Mouse (Mus musculus): ENCODE data around the gene Lrch1. TPM values are rescaled to one million over a fixed set of nuclear protein-coding genes. Genes with fewer than 3 reads are reported as not detected.

Lrch1 gene
- total RNA-seq, 1 experiment from 2014 or later = 15.9 TPM

DNA sequence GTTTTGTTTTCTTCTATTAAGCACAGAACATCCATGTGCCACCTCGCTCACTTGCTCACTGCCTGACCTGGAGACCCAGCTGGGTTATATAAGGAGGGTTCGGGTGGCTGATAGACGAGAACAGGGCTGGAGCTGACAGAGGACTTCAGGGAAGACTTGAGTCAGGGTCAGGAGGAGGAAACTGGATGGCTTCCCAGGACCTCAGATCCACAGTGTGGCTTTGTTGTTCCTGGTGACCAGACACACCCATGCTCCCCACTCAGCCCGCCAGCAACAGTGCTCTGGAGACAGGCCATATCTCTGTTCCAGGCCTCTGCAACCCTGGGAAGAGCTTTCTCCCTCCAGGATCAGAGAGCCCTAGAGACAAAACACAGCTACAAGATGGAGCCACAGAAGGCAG lies 44.6 kb downstream of the Lrch1 start:
- ATAC-seq (replicated peaks; ENCODE audit: low read depth, poor library complexity, severe bottlenecking) = no peak

DNA sequence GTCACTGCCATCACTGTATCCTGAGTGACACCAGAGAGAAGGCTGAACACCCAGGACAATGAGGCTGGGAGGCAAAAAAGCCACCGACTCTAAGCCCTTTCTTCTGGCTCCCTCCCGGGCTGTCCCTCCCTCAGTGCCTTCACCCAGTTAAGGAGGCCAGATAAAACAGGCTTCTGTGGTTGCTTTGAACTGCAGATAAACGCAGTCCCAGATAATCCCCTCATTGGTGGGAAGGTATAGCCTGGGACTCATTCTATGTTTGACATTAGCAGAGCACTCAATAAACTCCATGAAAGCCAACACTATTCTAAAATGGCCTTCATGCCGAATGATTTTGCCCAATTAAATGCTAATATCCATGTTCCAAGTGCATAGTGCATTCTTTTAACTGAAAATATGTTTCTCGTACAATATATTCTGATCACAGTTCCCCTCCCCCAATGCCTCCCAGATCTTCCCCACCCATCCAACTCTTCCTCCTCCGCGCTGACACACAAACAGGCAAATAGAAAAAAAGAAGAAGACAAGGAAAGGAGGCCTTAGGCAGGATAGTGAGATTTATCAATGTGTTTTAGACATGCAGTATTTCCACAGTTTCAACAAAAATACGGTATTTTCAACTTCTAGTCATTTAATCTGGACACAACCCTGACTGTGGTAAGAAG lies 46.8 kb downstream of the Lrch1 start:
- ATAC-seq (replicated peaks; ENCODE audit: low read depth, poor library complexity, severe bottlenecking) = peak; percentile 38

DNA sequence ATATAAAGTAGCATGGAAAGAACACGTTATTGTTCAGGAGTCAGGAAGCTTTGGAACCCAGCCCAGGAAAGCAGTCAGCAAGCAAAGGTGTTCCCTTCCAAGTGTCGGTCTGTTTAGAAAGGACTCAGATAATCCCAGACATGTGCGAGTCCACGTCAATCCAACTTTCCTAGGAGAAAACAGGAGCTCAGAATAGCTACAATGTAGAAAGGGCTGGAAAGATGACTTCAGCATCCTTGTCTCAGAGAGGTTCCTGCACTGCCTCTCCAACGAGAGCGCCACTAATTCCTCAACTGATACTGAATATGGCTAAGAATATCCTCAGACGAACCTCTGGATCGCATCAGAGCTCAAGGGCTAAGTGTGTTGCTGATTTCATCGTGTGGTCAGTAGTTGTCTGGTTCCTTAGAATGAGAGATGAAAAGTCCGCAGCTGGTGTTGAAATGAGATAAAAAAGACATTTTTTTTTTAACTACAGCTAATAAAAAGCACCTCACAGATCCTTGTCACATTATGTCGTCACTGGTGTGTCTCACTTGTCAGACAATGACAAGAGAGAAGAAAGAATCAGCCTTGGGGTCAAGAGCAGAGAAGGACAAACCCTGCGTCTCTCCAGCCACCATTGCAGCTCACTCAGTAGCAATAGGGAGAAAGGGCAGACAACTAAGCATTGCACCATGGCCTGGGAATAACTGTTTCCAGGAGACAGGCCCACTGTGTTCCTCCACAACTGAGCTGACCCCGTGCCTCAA lies 47.5 kb downstream of the Lrch1 start:
- ATAC-seq (replicated peaks; ENCODE audit: low read depth, poor library complexity, severe bottlenecking) = no peak; the same call in 1 of the 2 replicates

- no peak for ATAC-seq (replicated peaks; ENCODE audit: low read depth, poor library complexity, severe bottlenecking)
Observed at GRCm38 (mm10) chr14:74898939-74899338, 48.7 kb downstream of the Lrch1 start.

DNA sequence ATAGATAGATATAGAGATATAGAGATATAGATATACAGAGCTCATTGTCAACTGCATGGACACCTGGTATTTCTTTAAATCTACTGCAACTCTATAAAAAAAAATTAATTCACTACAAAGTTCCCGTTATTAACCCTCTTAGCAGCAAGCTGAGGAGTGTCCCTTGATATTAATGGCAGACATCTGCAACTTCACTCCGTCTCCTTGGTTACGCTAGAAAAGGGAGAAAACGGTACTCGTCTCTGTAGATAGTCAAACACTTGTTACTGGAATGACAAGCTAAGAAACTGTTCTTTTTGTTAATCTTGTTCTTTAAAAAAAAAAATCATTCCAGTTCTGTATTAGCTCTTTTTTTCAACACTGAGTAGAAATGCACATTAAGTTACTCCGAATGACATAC lies 54.0 kb downstream of the Lrch1 start:
- no peak for ATAC-seq (replicated peaks; ENCODE audit: low read depth, poor library complexity, severe bottlenecking)

- ATAC-seq (replicated peaks; ENCODE audit: low read depth, poor library complexity, severe bottlenecking) = no peak
Observed at GRCm38 (mm10) chr14:74893085-74893648, 54.5 kb downstream of the Lrch1 start.

DNA sequence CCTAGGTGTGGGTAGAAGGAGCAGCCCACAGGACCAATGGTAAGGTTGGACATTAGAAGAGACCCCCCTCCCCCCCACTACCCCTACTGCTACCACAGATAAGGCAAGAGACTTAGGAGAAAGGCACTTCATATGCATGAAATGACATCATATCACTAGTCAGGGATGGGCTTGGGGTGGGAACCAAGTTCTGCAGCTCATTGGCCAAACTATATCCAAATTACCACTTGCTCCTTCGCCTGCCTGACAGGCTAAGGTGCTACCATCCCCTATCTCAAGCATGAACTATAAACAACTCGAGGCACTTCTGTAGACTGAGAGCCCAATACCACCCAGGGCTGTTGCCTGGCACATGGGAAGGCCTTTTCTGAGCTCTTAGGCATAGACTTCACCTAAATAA lies 58.4 kb downstream of the Lrch1 start:
- ATAC-seq (replicated peaks; ENCODE audit: low read depth, poor library complexity, severe bottlenecking) = no peak

DNA sequence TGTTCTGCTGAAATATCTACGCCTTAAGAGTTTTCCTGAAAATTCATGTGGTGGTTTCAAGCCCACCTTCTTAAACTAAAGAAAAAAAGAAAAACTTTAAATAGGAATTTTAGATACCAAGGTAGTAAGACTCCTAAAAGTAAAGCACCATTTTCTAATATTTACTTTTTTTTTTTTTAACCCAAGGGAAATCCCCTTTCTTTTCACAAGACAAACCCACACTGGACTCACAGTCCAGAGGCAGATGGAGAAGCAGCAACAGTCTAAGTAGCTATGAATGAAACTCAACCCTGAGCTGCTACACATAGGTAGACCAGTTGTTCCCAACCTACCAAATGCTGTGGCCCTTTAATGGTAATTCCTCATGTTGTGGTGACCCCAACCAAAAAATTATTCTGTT lies 59.6 kb downstream of the Lrch1 start:
- ATAC-seq (replicated peaks; ENCODE audit: low read depth, poor library complexity, severe bottlenecking) = no peak

DNA sequence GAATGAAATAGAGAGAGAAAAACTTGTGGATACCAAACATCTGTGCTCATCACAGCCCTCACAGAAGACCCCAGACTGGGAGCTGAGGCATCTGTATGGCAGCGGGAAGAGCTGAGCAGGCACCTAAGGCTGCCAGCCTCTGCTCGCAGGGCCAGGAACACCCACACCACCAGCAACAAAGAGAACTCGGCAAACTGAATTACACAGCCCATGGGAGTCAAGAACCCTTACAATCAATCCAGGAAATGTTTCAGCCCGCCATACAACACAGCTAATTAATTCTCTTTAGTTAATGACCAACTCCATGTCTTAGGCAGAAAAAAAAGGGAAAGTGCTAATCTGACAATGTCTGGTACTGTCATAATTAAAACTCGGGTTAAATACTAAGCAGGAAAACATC lies 61.2 kb downstream of the Lrch1 start:
- no peak for ATAC-seq (replicated peaks; ENCODE audit: low read depth, poor library complexity, severe bottlenecking)

DNA sequence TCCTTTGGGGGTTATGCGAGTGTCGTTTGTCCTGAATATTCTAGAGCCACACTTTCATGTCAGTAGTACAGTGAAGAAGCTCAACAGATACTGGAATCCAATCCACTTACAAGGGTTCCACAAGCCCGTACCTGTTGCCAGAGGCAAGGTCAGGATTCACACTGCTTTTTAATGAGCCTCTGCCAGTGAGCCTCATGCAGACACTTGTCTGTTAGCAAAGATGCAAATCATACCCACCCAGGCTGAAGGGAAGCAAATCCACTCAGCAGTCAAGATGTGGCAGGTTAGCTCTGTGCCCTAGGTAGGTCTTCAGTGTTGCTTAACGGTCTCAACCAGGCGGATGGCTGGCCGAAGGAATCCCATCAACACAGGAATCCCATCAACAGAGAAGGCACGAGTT lies 62.8 kb downstream of the Lrch1 start:
- no peak for ATAC-seq (replicated peaks; ENCODE audit: low read depth, poor library complexity, severe bottlenecking)

DNA sequence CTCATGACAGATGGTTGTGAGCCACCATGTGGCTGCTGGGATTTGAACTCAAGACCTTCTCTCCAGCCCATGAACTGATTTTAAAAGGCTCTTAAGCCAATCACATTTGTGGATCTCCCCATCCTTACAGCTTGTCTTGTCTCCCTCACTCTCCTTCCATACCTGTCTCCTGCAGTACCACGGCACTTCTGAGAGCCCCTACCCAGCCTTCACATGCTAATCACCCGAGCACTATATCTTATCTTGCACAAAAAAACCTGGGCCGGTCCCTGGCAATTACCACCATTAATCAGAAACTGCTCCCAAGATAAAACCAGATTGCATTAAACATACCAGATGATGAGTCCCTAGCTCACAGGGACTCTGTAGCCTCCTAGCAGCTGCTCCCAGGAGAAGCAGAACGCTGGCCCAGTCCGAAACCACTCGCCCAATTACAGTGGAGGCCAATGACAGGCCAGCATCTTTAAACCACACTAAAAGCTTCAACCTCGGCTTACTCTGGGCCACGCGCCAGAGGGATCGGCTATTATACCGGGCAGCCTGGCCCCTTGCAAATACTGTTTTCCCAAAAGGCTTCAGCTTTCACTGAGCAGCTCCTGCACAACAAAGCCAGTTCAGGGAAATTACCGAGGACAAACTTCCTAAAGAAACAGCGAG lies 63.5 kb downstream of the Lrch1 start:
- no peak for ATAC-seq (replicated peaks; ENCODE audit: low read depth, poor library complexity, severe bottlenecking)

DNA sequence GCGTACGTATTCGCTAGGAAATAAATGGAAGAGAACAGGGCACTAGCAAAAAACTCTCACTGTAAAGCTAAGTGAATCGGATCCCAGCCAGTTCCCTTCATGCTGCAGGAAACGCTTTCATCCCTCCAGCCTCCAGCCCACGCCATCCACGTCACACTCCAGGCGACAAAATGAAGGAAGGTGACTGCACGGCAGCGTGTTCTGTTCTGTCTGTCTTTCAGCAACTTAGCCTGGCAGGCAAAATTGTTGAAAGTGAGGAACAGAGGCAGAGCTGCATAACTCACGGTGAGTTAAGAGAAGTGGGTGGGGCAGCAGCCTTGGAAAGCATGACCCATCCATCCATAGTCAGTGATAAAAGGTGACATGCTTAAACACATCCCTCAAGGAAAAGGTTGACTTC lies 64.5 kb downstream of the Lrch1 start:
- ATAC-seq (replicated peaks; ENCODE audit: low read depth, poor library complexity, severe bottlenecking) = no peak

GRCm38 (mm10) chr14:74882754-74883153 lies 64.9 kb downstream of the Lrch1 start:
- ATAC-seq (replicated peaks; ENCODE audit: low read depth, poor library complexity, severe bottlenecking) = no peak

GRCm38 (mm10) chr14:74880868-74881267 lies 66.8 kb downstream of the Lrch1 start:
- ATAC-seq (replicated peaks; ENCODE audit: low read depth, poor library complexity, severe bottlenecking) = no peak

GRCm38 (mm10) chr14:74879480-74879879 lies 68.2 kb downstream of the Lrch1 start:
- ATAC-seq (replicated peaks; ENCODE audit: low read depth, poor library complexity, severe bottlenecking) = no peak

- ATAC-seq (replicated peaks; ENCODE audit: low read depth, poor library complexity, severe bottlenecking) = no peak
Observed at GRCm38 (mm10) chr14:74877287-74877686, 70.4 kb downstream of the Lrch1 start.

- ATAC-seq (replicated peaks; ENCODE audit: low read depth, poor library complexity, severe bottlenecking) = no peak
Observed at GRCm38 (mm10) chr14:74871220-74871619, 76.5 kb downstream of the Lrch1 start.

GRCm38 (mm10) chr14:74868902-74869230 lies 78.8 kb downstream of the Lrch1 start:
- ATAC-seq (replicated peaks; ENCODE audit: low read depth, poor library complexity, severe bottlenecking) = no peak; the same call in 1 of the 2 replicates

DNA sequence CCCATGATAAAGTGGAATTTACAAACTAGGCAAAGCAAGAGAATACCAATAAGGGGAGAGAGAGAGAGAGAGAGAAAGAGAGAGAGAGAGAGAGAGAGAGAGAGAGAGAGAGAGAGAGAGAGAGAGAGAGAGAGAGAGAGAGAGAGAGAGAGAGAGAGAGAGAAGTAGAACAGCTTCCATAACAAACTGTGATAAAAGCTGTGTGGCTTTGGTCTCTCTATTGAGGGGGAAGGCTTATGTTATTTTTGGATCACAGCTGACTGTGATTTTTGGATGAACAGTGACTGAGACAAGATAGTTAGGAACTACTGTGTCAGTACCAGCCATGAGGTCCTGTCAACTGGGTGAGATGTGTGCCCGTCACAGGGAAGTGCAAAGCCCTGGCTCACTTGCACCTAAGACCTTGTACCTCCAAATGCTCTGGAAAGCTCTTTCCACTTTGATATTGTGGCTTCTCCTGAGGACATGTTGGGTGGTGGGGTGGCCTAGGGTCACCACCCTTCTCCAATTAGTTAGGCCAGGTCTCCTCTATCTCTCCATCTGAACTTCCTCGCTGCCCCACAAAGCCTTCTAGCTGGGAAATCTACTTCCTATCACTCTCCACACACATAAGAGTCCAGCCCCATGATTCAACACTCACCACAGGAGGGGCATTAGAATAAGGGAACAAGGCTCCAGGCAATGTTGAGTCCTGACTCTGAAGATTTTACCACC lies 79.3 kb downstream of the Lrch1 start:
- ATAC-seq (replicated peaks; ENCODE audit: low read depth, poor library complexity, severe bottlenecking) = peak; percentile 43
